Mouse (Mus musculus): Measurements from ENCODE around the gene Gm37240. TPM values are rescaled to one million over a fixed set of nuclear protein-coding genes. Genes with fewer than 3 reads are reported as not detected.
"Not testable (repeated sequence)": the region's sequence is repeated elsewhere in the genome, so short reads cannot be mapped to it uniquely, and the experiment has no call there.

Gm37240 gene
- 0.12 and 0.93 TPM in 2 replicates for total RNA-seq (2017)

DNA sequence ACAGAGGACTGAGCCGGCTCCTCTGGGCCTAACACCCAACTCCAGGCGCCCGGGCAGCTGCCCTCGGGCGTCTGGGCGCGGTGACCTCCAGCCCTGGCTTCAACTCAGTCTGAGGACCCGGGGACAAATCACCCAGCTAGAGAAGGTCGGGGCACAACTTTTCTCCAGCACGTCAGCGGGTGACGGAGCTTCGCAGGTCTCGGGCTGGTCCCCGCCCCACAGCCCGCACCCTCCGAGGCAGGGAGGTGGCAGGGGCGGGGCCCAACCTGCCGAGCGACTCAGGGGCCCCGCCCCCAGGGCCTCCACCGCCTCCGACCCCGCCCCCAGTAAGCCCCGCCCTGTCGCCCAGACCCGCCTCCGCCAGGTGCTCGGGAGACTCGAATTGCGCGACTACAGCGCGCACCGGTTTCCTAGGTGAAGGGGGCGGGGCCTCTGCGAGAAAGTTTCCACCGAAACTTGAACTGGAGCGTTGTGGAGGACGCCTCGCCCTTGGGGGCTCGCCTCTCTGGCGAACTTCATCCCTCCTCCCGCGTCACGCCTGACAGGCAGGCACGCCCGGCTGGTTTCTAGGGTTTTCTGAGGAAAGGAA is at the start of gene Gm37240, which contains the start of gene Glt28d2:
Gm37240 (minus strand) TSS at position 280 of the 589 bp plus-strand sequence.
Glt28d2 (minus strand) TSS at position 278 of the 589 bp plus-strand sequence.
- peak; percentile 49 for ATAC-seq (ENCODE audit: extremely low read depth, insufficient number of reproducible peaks, low FRiP score, poor library complexity, severe bottlenecking)

DNA sequence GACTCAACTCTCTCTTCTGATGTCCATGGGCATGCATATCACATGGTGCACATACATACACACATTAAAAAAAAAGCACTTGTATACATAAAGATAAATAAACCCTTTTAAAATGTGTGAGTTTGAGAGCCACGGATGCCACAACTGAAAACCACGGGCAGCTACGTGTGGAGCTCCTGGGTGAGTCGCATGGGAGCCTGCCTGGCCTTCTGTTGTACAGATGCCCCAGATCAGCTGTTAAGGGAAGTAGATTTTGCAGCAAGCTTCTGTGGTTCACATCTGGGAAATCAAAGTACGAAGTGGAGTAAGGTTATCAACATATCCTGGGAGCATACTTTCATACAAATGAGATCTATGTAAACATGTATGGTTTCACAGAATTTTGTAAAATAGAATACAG is 46.3 kb upstream of the Gm37240 start:
- no peak for ATAC-seq (ENCODE audit: extremely low read depth, insufficient number of reproducible peaks, low FRiP score, poor library complexity, severe bottlenecking)

- no peak for ATAC-seq (ENCODE audit: extremely low read depth, insufficient number of reproducible peaks, low FRiP score, poor library complexity, severe bottlenecking)
Measured at GRCm38 (mm10) chr3:85931859-85932258, 44.5 kb upstream of the Gm37240 start.

DNA sequence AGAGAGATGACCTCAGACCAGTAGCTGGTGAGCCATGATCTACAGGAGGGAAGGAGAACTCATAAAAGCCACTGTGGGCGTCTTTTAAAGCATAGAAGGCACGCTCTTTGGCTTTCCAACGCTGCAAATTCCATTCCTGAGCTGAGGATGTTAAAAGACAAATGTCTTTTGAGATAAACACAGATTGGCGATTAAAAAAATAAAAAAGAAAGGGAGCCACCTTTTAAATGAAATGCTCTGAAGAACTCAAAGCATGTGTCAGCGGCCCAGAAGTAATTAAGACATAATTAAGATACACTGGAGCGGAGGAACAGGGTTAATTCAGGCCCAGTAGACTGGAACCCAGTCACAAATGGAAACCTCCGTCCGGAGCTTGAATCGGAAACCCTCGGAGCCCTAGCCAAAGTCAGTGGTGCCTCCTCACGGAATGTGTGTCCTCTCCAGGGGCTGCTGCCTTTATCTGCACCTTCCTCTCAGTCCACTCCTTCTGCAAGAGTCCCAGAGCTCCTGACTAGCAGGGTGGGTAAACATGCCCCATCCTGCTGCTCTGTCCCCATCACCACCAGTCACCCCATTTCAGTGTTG is 43.4 kb upstream of the Gm37240 start:
- ATAC-seq (ENCODE audit: extremely low read depth, insufficient number of reproducible peaks, low FRiP score, poor library complexity, severe bottlenecking) = no peak

DNA sequence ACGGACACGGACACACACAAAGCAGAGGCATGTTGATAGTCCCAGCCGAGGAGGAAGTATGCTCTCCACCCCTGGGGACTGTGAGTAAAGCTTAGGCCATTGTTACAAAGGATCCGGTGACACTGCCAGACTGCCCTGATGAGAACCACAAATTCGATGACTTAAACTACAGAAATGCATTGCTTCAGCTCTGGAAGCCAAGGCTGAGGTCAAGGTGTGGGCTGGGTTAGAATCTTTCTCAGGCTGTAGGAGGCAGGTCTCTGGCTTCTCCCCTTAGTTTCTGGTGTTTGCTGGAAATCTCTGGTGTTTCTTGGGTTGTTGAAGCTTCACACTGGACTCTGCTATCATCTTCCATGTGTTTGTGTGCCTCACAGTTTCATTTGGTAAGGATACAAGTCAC is 42.4 kb upstream of the Gm37240 start:
- ATAC-seq (ENCODE audit: extremely low read depth, insufficient number of reproducible peaks, low FRiP score, poor library complexity, severe bottlenecking) = no peak

GRCm38 (mm10) chr3:85928140-85928611 is 40.9 kb upstream of the Gm37240 start:
- ATAC-seq (ENCODE audit: extremely low read depth, insufficient number of reproducible peaks, low FRiP score, poor library complexity, severe bottlenecking) = no peak

DNA sequence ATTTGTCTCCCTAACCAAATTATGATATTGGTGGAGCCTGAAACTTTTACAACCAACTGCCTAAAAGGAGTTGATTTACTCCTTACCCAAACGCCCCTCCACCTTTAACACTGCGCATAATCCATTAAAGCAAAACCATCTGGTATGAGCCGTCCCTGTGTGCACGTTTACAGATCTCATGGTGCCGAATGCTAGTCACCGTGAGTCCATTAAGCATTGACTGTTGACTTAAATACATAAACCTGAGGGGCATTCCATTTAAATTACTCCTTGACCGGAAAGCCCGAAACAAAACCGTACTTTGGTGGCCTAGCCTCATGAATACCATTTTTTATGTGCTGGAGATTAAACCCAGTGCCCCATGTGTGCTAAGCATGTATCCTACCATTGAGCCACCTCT is 40.0 kb upstream of the Gm37240 start:
- no peak for ATAC-seq (ENCODE audit: extremely low read depth, insufficient number of reproducible peaks, low FRiP score, poor library complexity, severe bottlenecking)

- ATAC-seq (ENCODE audit: extremely low read depth, insufficient number of reproducible peaks, low FRiP score, poor library complexity, severe bottlenecking) = 0 out of 2 replicates have a peak, but pooled peaks have one; percentile 13
Measured at GRCm38 (mm10) chr3:85923954-85924945, 36.9 kb upstream of the Gm37240 start.

DNA sequence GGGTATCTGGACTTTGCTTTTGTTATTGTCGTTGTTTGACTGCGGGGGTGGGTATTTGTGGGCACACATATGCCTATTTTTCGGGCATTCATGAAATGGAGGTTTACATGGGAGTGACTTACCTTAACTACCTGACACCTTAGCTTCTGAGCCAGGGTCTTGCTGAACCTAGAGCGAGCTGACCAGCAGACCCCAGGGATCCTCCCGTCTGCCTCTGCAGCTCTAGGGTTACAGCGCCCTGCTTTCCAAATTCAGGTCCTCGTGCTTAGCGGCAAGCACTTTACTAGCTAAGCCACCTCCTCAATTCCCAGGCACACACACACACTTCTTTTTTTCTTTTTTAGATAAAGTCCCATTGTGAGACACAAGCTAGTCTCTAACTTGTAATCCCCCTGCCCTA is 36.0 kb upstream of the Gm37240 start:
- no peak for ATAC-seq (ENCODE audit: extremely low read depth, insufficient number of reproducible peaks, low FRiP score, poor library complexity, severe bottlenecking)

- no peak for ATAC-seq (ENCODE audit: extremely low read depth, insufficient number of reproducible peaks, low FRiP score, poor library complexity, severe bottlenecking)
Measured at GRCm38 (mm10) chr3:85922331-85922730, 35.0 kb upstream of the Gm37240 start.

DNA sequence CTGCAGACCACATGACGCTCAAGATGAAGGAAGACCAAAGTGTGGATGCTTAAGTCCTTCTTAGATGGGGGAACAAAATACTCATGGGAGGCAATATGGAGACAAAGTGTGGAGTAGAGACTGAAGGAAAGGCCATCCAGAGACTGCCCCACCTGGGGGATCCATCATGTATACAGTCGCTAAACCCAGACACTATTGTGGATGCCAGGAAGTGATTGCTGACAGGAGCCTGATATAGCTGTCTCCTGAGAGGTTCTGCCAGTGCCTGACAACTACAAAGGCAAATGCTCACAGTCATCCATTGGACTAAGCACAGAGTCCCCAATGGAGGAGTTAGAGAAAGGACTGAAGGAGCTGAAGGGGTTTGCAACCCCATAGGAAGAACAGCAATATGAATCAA is 33.4 kb upstream of the Gm37240 start:
- not testable (repeated sequence) for ATAC-seq (ENCODE audit: extremely low read depth, insufficient number of reproducible peaks, low FRiP score, poor library complexity, severe bottlenecking)

DNA sequence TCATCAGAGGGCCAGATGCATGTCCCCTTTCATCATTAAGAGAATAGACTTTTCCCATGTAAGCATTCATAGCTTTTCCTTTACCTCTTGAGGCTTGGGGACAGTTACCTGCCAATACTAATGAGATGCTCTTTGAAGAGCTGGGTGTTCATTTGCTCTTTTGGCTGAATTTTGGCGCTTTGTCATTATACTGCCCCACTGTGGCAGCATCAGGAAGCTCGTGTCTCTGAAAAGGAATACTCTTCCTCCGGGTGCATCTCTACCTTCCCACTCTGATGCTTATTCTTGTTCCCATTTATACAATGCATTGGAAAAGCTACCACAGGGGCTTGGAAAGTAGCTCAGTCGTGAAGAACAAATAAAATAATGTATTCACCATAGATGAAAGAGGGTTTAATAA is 30.3 kb upstream of the Gm37240 start:
- no peak for ATAC-seq (ENCODE audit: extremely low read depth, insufficient number of reproducible peaks, low FRiP score, poor library complexity, severe bottlenecking)

- ATAC-seq (ENCODE audit: extremely low read depth, insufficient number of reproducible peaks, low FRiP score, poor library complexity, severe bottlenecking) = no peak
Measured at GRCm38 (mm10) chr3:85914806-85915205, 27.5 kb upstream of the Gm37240 start.

DNA sequence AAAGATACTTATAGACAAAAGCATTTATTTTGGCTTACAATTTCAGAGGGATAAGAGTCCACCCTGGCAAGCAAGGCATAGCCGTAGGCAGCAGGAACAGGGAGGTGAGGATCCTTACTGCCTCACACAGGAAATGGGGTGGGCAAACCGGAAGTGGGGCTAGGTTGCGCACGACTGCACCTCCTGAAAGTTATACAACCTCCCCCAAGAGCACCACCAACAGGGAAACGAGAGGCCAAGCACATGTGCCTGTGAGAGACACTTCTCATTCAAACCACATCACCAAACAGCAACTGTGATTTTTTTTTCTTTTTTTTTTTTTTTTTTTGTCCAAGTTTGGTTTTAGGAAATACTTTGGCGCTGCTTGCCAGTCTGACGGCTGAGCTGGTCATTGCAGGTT is 19.8 kb upstream of the Gm37240 start:
- no peak for ATAC-seq (ENCODE audit: extremely low read depth, insufficient number of reproducible peaks, low FRiP score, poor library complexity, severe bottlenecking)

- no peak for ATAC-seq (ENCODE audit: extremely low read depth, insufficient number of reproducible peaks, low FRiP score, poor library complexity, severe bottlenecking)
Measured at GRCm38 (mm10) chr3:85904371-85904770, 17.1 kb upstream of the Gm37240 start.

DNA sequence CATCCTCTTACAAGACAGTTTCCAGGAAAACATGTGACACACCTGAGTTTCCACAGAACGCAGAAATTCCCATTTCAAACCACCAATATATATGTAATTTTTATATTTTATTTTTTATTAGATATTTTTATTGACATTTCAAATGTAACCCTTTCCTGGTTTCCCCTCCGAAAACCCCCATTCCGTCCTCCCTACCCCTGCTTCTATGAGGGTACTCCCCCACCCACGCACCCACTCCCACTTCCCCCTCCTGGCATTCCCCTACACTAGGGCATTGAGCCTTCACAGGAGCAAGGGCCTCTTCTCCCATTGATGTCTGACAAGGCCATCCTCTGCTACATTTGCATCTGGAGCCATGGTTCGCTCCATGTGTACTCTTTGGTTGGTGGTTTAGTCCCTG is 7.7 kb upstream of the Gm37240 start:
- ATAC-seq (ENCODE audit: extremely low read depth, insufficient number of reproducible peaks, low FRiP score, poor library complexity, severe bottlenecking) = no peak

DNA sequence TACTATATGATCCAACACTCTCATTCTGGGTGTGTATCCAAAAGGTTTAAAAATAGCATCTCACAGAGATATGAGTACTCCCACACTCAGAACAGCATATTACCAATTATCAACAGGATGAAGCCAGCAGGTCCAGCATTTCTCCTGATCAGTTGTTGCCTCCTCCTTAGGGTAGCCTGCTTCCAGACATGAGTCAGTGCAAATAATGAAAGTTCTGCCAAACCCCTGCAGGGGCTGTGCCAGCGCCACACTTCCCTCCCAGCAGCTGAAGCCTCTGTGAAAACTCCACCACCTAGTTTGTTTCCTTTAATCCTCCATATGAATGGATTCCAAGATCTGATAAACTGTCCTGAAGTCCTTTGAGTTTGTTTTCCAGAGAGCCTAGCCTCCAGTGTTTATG is 4.3 kb upstream of the Gm37240 start:
- no peak for ATAC-seq (ENCODE audit: extremely low read depth, insufficient number of reproducible peaks, low FRiP score, poor library complexity, severe bottlenecking)

- 0 out of 2 replicates have a peak, but pooled peaks have one; percentile 30 for ATAC-seq (ENCODE audit: extremely low read depth, insufficient number of reproducible peaks, low FRiP score, poor library complexity, severe bottlenecking)
Measured at GRCm38 (mm10) chr3:85888221-85888671, 928 bp upstream of the Gm37240 start.

GRCm38 (mm10) chr3:85886636-85887238 is 581 bp downstream of the Gm37240 start:
- ATAC-seq (ENCODE audit: extremely low read depth, insufficient number of reproducible peaks, low FRiP score, poor library complexity, severe bottlenecking) = no peak

All from neutrophil, adult 5-6 weeks (primary cell).